Mouse (Mus musculus) embryo, embryonic 9.5 days (tissue): ENCODE measurements around the gene Svs3b.
"Not testable (repeated sequence)": the region's sequence is repeated elsewhere in the genome, so short reads cannot be mapped to it uniquely, and the experiment has no call there.

Experiments used
- DNase-seq: peaks from one replicate; pipeline ENCODE4 v3.0.0-alpha.2; 2017; ENCODE audit errors: extremely low spot score

The Svs3b gene

GRCm38 (mm10) chr2:164256540-164256939 is at the start of gene Svs3b:
TSS of gene Svs3b (minus strand) at chr2:164256640.
- DNase-seq, result not testable (repeated sequence)

GRCm38 (mm10) chr2:164288968-164289367 is 32.5 kb upstream of the Svs3b start, which contains the start of gene Svs3a:
TSS of gene Svs3a (plus strand) at chr2:164289268.
- DNase-seq, result not testable (repeated sequence)

GRCm38 (mm10) chr2:164278359-164278758 is 21.9 kb upstream of the Svs3b start, which contains the start of gene Svs4:
TSS of gene Svs4 (minus strand) at chr2:164278459.
- no peak for DNase-seq

GRCm38 (mm10) chr2:164238366-164238765 is 18.1 kb downstream of the Svs3b start, which contains the start of gene Svs2:
TSS of gene Svs2 (minus strand) at chr2:164238466.
- DNase-seq, result no peak

GRCm38 (mm10) chr2:164232671-164233070 is 23.8 kb downstream of the Svs3b start:
- no peak for DNase-seq

GRCm38 (mm10) chr2:164228361-164229070 is 27.9 kb downstream of the Svs3b start:
- DNase-seq, result no peak

GRCm38 (mm10) chr2:164221522-164221921 is 34.9 kb downstream of the Svs3b start, which contains the start of gene Wfdc15b:
TSS of gene Wfdc15b (minus strand) at chr2:164221660.
- DNase-seq, result no peak

GRCm38 (mm10) chr2:164219295-164219694 is 37.1 kb downstream of the Svs3b start:
- no peak for DNase-seq

- DNase-seq, result no peak
Measured at GRCm38 (mm10) chr2:164212711-164213110, 43.7 kb downstream of the Svs3b start.

- DNase-seq, result no peak
Measured at GRCm38 (mm10) chr2:164210892-164211291, 45.5 kb downstream of the Svs3b start.

- DNase-seq, result no peak
Measured at GRCm38 (mm10) chr2:164206676-164207075, 49.8 kb downstream of the Svs3b start.

GRCm38 (mm10) chr2:164206011-164206410 is 50.4 kb downstream of the Svs3b start:
- not testable (repeated sequence) for DNase-seq
